Mouse (Mus musculus) hindbrain, embryonic 16.5 days (tissue): ENCODE measurements around the gene Golph3. TPM values are rescaled to one million over a fixed set of nuclear protein-coding genes. Genes with fewer than 3 reads are reported as not detected.

Source experiments
- polyA plus RNA-seq: library from polyadenylated mRNA; unstranded; fragments of >200 nt; fragmentation: Nextera tagmentation; extraction: Ambion mirVana; gene quantifications from 2 replicates; pipeline ENCODE4 v1.2.1, GENCODE M21; 2015

Gene Golph3
- polyA plus RNA-seq, 1 experiment from 2014 or later, result 64.2 TPM

Other genes with a start within 250 kb of the Golph3 start
- 162 and 168 TPM in 2 replicates for gene Zfr, start 203.6 kb upstream of the Golph3 start, polyA plus RNA-seq
- gene Mtmr12, start 116.4 kb upstream of the Golph3 start, polyA plus RNA-seq, result 7.1 and 9.1 TPM in 2 replicates
- 0.62 and 1.1 TPM in 2 replicates for gene 1810049J17Rik, start 449 bp downstream of the Golph3 start, polyA plus RNA-seq